Mouse (Mus musculus): Measurements from ENCODE around the gene Btnl10. TPM values are rescaled to one million over a fixed set of nuclear protein-coding genes. Genes with fewer than 3 reads are reported as not detected.

Gene Btnl10
- polyA plus RNA-seq, 1 experiment = not detected

DNA sequence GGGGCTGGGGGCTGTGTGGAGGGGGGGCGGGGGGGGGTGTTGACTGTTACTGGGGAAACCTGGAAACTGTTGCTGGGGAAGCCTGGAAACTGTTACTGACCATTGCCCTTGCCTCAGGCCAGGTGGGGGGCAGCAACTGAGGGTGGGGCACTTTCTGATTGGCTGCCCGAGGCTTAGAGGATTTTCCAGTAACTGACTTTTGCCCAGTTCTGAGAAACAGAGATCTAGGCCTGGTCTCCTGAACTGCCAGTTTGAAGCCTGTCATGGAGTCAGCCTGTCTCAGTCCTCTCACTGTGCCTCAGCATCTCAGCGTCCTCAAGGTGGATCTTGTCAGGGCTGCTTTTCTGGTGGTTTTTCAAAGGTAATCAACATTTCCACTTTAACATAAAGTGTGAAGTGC is 56.7 kb downstream of the Btnl10 start:
- H3K4me3 ChIP-seq (replicated peaks; ENCODE audit: insufficient read depth, low read depth, low read length) = no peak overlapping the region
- DNase-seq = no peak
- 89% methylated on average over 3 of the region's 3 CpGs for WGBS
- H3K27me3 ChIP-seq (ENCODE audit: control insufficient read depth, insufficient read depth, low read length) = no peaks in the 10 kb centered on the region
- H3K4me1 ChIP-seq (ENCODE audit: control insufficient read depth, insufficient read depth, low read length) = no peaks in the 10 kb centered on the region
- TF ChIP-seq CTCF (IDR thresholded peaks at IDR 0.05; ENCODE audit: borderline replicate concordance, insufficient read depth, low read depth, low read length) = no peak
- TF ChIP-seq POLR2A (IDR thresholded peaks at IDR 0.05; ENCODE audit: borderline replicate concordance, insufficient read depth, low read length) = no peak
- H3K27ac ChIP-seq (ENCODE audit: insufficient read depth, low read length) = no peak overlapping the region

Other genes starting within 250 kb of the Btnl10 start
- not detected in 2 replicates for gene Olfr320, start 236.8 kb upstream of the Btnl10 start, polyA plus RNA-seq (2012; rRNA removed)
- gene Olfr319, start 218.7 kb upstream of the Btnl10 start, polyA plus RNA-seq (2012; rRNA removed) = not detected in 2 replicates
- gene Olfr318, start 193.9 kb upstream of the Btnl10 start, polyA plus RNA-seq (2012; rRNA removed) = not detected in 2 replicates
- gene Olfr317, start 178.7 kb upstream of the Btnl10 start, polyA plus RNA-seq (2012; rRNA removed) = 0.03 TPM in 1 of 2 replicates, not detected in the other
- not detected in 2 replicates for gene Olfr316, start 165.2 kb upstream of the Btnl10 start, polyA plus RNA-seq (2012; rRNA removed)
- gene Olfr315, start 144.7 kb upstream of the Btnl10 start, polyA plus RNA-seq (2012; rRNA removed) = not detected in 2 replicates
- not detected in 2 replicates for gene Olfr314, start 135.0 kb upstream of the Btnl10 start, polyA plus RNA-seq (2012; rRNA removed)
- gene Fam183b, start 115.9 kb upstream of the Btnl10 start, polyA plus RNA-seq (2012; rRNA removed) = 1.5 and 1.6 TPM in 2 replicates
- not detected in 2 replicates for gene Olfr313, start 102.9 kb upstream of the Btnl10 start, polyA plus RNA-seq (2012; rRNA removed)
- not detected in 2 replicates for gene Olfr312, start 88.7 kb upstream of the Btnl10 start, polyA plus RNA-seq (2012; rRNA removed)
- not detected in 2 replicates for gene Olfr311, start 78.7 kb upstream of the Btnl10 start, polyA plus RNA-seq (2012; rRNA removed)
- 22.5 and 24.5 TPM in 2 replicates for gene Gm12258, start 70.8 kb upstream of the Btnl10 start, polyA plus RNA-seq (2012; rRNA removed)
- 6.7 and 8.0 TPM in 2 replicates for gene 2810021J22Rik, start 50.7 kb upstream of the Btnl10 start, polyA plus RNA-seq (2012; rRNA removed)
- gene Zfp39, start 13.7 kb upstream of the Btnl10 start, polyA plus RNA-seq (2012; rRNA removed) = 5.4 and 6.3 TPM in 2 replicates
- 578 and 589 TPM in 2 replicates for gene Rnf187, start 21.0 kb downstream of the Btnl10 start, polyA plus RNA-seq (2012; rRNA removed)
- 154 and 186 TPM in 2 replicates for gene Hist3h2ba, start 31.0 kb downstream of the Btnl10 start, polyA plus RNA-seq (2012; rRNA removed)
- gene Hist3h2a, start 36.8 kb downstream of the Btnl10 start, polyA plus RNA-seq (2012; rRNA removed) = 41.3 and 43.2 TPM in 2 replicates
- 3.5 and 4.8 TPM in 2 replicates for gene Trim17, start 36.8 kb downstream of the Btnl10 start, polyA plus RNA-seq (2012; rRNA removed)
- 25.3 and 27.5 TPM in 2 replicates for gene Trim11, start 60.2 kb downstream of the Btnl10 start, polyA plus RNA-seq (2012; rRNA removed)
- gene Obscn, start 218.5 kb downstream of the Btnl10 start, polyA plus RNA-seq (2012; rRNA removed) = 0.43 and 0.52 TPM in 2 replicates
- 5.1 and 5.7 TPM in 2 replicates for gene Iba57, start 245.8 kb downstream of the Btnl10 start, polyA plus RNA-seq (2012; rRNA removed)

All from cerebellum, adult 2 months (tissue).